Mouse (Mus musculus) liver, embryonic 12.5 days (tissue): Measurements from ENCODE around the gene Zdhhc13. TPM values are rescaled to one million over a fixed set of nuclear protein-coding genes. Genes with fewer than 3 reads are reported as not detected.

Experiments used
- ATAC-seq: fragments of 200-750 bp; cut with Nextera tagmentation; 2 replicates; pipeline ENCODE4 v1.8.0; 2017; ENCODE audit warnings: moderate number of reproducible peaks, mild to moderate bottlenecking, moderate library complexity
- H3K27ac ChIP-seq: fragments of 300-500 bp; sonication (generic); 2 replicates; pipeline ENCODE4 v1.5.1; 2016; ENCODE audit warnings: mild to moderate bottlenecking
- H3K27me3 ChIP-seq: fragments of 300-500 bp; sonication (generic); replicated peaks from 2 replicates; pipeline ENCODE4 v1.6.1; 2016; ENCODE audit warnings: mild to moderate bottlenecking, moderate library complexity
- H3K36me3 ChIP-seq: fragments of 300-500 bp; sonication (generic); 2 replicates; pipeline ENCODE4 v1.6.1; 2016; ENCODE audit warnings: mild to moderate bottlenecking, moderate library complexity
- H3K4me1 ChIP-seq: fragments of 300-500 bp; sonication (generic); 2 replicates; pipeline ENCODE4 v1.6.1; 2016
- H3K4me2 ChIP-seq: fragments of 300-500 bp; sonication (generic); 2 replicates; pipeline ENCODE4 v1.6.1; 2016; ENCODE audit warnings: mild to moderate bottlenecking, moderate library complexity
- H3K4me3 ChIP-seq: fragments of 300-500 bp; sonication (generic); 2 replicates; pipeline ENCODE4 v1.5.1; 2016; ENCODE audit warnings: mild to moderate bottlenecking, moderate library complexity
- H3K9ac ChIP-seq: fragments of 300-500 bp; sonication (generic); 2 replicates; pipeline ENCODE4 v1.6.1; 2016; ENCODE audit warnings: mild to moderate bottlenecking, moderate library complexity
- H3K9me3 ChIP-seq: fragments of 300-500 bp; sonication (generic); replicated peaks from 2 replicates; pipeline ENCODE4 v1.6.1; 2016; ENCODE audit warnings: mild to moderate bottlenecking, moderate library complexity
- WGBS: fragments of 180-500 bp; shearing (Covaris S2); methylation state at CpG from one replicate; pipeline ENCODE4 v1.1.7; 2016; ENCODE audit not compliant: insufficient replicate concordance; 5-methylcytosine and 5-hydroxymethylcytosine counted together
- polyA plus RNA-seq: library from polyadenylated mRNA; unstranded; fragments of >200 nt; fragmentation: Nextera tagmentation; extraction: Ambion mirVana; gene quantifications from 2 replicates; pipeline ENCODE4 v1.2.1, GENCODE M21; 2016

Gene Zdhhc13
- polyA plus RNA-seq, 1 experiment from 2014 or later, result 22.5 TPM

GRCm38 (mm10) chr7:48832735-48833134, 43.9 kb downstream of the Zdhhc13 start:
- Histone ChIP-seq H3K4me1 (peaks cover 20% of the 10 kb centered on the region), H3K36me3 (peaks cover 4% of the 10 kb centered on the region; the same call in 1 of the 2 replicates), H3K9me3 (no peaks in the 10 kb centered on the region), H3K9ac (no peak overlapping the region), H3K27ac (no peak overlapping the region), H3K4me3 (no peak overlapping the region), H3K27me3 (no peaks in the 10 kb centered on the region), H3K4me2 (no peak overlapping the region)
- no peak for ATAC-seq
- WGBS, result 53% methylated on average over 1 of the region's 1 CpGs

- Histone ChIP-seq H3K9me3 (no peaks in the 10 kb centered on the region), H3K4me2 (no peak overlapping the region), H3K27me3 (no peaks in the 10 kb centered on the region), H3K36me3 (no peaks in the 10 kb centered on the region), H3K4me1 (peaks cover 12% of the 10 kb centered on the region; the same call in 1 of the 2 replicates), H3K4me3 (no peak overlapping the region), H3K9ac (no peak overlapping the region), H3K27ac (no peak overlapping the region)
- ATAC-seq, result no peak
- WGBS, result 52% methylated on average over 4 of the region's 4 CpGs
Measured at GRCm38 (mm10) chr7:48834371-48834970, 45.7 kb downstream of the Zdhhc13 start.

DNA sequence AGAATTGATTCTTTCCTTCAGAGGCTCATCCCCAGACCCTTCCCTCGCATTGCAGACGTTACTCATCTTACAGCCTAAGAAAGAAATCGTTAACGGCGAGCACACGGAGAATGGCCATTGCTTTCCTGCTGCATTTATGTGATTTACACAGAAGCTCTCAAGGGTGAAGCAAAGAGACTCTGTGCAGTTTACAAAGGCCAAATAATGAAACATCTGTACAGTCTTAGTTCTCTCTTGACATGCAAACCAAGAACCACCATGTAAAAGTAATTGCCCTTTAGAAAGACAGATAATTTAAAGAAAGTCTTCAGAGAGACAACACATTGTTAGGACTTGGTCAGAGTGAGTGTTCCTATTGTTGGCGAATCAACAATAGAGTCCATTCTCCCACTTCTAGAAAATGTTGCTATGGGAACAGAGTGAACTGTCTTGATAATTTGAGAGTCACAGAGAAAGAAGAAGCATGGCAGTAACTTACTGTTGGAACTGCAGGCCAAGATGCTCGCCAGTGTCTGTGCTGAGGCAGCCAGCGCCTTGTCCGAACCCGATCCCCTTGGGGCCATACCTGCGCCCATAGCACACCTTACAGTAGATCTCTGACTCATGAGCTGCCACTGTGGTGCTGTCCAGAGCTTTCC, 46.3 kb downstream of the Zdhhc13 start:
- no peaks in the 10 kb centered on the region for H3K27me3 ChIP-seq
- H3K27ac ChIP-seq, result no peak overlapping the region
- no peak for ATAC-seq
- no peak overlapping the region for H3K4me2 ChIP-seq
- H3K9me3 ChIP-seq, result no peaks in the 10 kb centered on the region
- no peak overlapping the region for H3K4me3 ChIP-seq
- peaks cover 12% of the 10 kb centered on the region; the same call in 1 of the 2 replicates for H3K4me1 ChIP-seq
- 76% methylated on average over 12 of the region's 12 CpGs for WGBS
- H3K36me3 ChIP-seq, result no peaks in the 10 kb centered on the region
- H3K9ac ChIP-seq, result no peak overlapping the region

DNA sequence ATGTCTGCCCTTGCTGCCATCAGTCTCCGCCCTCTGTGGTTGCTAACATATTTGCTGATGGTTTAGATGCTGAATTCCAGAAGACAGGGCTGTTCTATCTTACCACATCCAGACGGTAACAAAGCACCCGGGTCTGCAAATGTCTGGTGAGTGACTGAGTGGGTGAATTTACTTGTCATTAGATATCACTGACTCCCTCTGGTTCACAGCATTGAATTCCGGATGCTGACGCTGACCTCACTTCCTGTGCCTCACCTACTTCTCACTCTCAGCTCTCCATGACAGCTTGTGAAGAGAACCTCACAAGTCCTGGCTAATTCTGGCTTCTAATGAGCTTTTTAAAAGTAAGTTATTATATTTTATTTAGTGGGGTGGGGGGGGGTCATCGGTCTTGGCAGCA, 48.1 kb downstream of the Zdhhc13 start:
- Histone ChIP-seq H3K27me3 (no peaks in the 10 kb centered on the region), H3K9me3 (no peaks in the 10 kb centered on the region), H3K4me2 (no peak overlapping the region), H3K9ac (no peak overlapping the region), H3K4me3 (no peak overlapping the region), H3K4me1 (peaks cover 5% of the 10 kb centered on the region; the same call in 1 of the 2 replicates), H3K27ac (no peak overlapping the region), H3K36me3 (no peaks in the 10 kb centered on the region)
- 41% methylated on average over 6 of the region's 6 CpGs for WGBS
- ATAC-seq, result no peak

GRCm38 (mm10) chr7:48838434-48838833, 49.6 kb downstream of the Zdhhc13 start:
- H3K9me3 ChIP-seq, result no peaks in the 10 kb centered on the region
- 49% methylated on average over 2 of the region's 2 CpGs for WGBS
- peaks cover 5% of the 10 kb centered on the region; the same call in 1 of the 2 replicates for H3K4me1 ChIP-seq
- no peak overlapping the region for H3K4me3 ChIP-seq
- H3K27ac ChIP-seq, result no peak overlapping the region
- no peaks in the 10 kb centered on the region for H3K36me3 ChIP-seq
- ATAC-seq, result no peak
- H3K4me2 ChIP-seq, result no peak overlapping the region
- H3K9ac ChIP-seq, result no peak overlapping the region
- H3K27me3 ChIP-seq, result no peaks in the 10 kb centered on the region

- no peak overlapping the region for H3K4me3 ChIP-seq
- H3K27ac ChIP-seq, result no peak overlapping the region
- no peaks in the 10 kb centered on the region for H3K36me3 ChIP-seq
- no peak overlapping the region for H3K9ac ChIP-seq
- peaks cover 5% of the 10 kb centered on the region; the same call in 1 of the 2 replicates for H3K4me1 ChIP-seq
- H3K27me3 ChIP-seq, result no peaks in the 10 kb centered on the region
- H3K9me3 ChIP-seq, result no peaks in the 10 kb centered on the region
- WGBS, result 65% methylated on average over 2 of the region's 2 CpGs
- no peak overlapping the region for H3K4me2 ChIP-seq
- no peak for ATAC-seq
Measured at GRCm38 (mm10) chr7:48840545-48840944, 51.7 kb downstream of the Zdhhc13 start.

- Histone ChIP-seq H3K27ac (no peak overlapping the region), H3K4me1 (peaks cover 5% of the 10 kb centered on the region; the same call in 1 of the 2 replicates), H3K9me3 (no peaks in the 10 kb centered on the region), H3K4me2 (no peak overlapping the region), H3K9ac (no peak overlapping the region), H3K36me3 (no peaks in the 10 kb centered on the region), H3K4me3 (no peak overlapping the region), H3K27me3 (no peaks in the 10 kb centered on the region)
- 63% methylated on average over 4 of the region's 4 CpGs for WGBS
- ATAC-seq, result no peak
Measured at GRCm38 (mm10) chr7:48841538-48841937, 52.7 kb downstream of the Zdhhc13 start.

- no peaks in the 10 kb centered on the region for H3K27me3 ChIP-seq
- ATAC-seq, result no peak
- H3K4me2 ChIP-seq, result no peak overlapping the region
- no peaks in the 10 kb centered on the region for H3K9me3 ChIP-seq
- no peaks in the 10 kb centered on the region for H3K4me1 ChIP-seq
- no peaks in the 10 kb centered on the region for H3K36me3 ChIP-seq
- no peak overlapping the region for H3K27ac ChIP-seq
- WGBS, result 58% methylated on average over 3 of the region's 3 CpGs
- H3K4me3 ChIP-seq, result no peak overlapping the region
- H3K9ac ChIP-seq, result no peak overlapping the region
Measured at GRCm38 (mm10) chr7:48842353-48842752, 53.5 kb downstream of the Zdhhc13 start.

GRCm38 (mm10) chr7:48843541-48843940, 54.7 kb downstream of the Zdhhc13 start:
- no peak overlapping the region for H3K27ac ChIP-seq
- ATAC-seq, result no peak
- H3K4me1 ChIP-seq, result no peaks in the 10 kb centered on the region
- no peaks in the 10 kb centered on the region for H3K9me3 ChIP-seq
- no peak overlapping the region for H3K9ac ChIP-seq
- H3K4me3 ChIP-seq, result no peak overlapping the region
- H3K27me3 ChIP-seq, result no peaks in the 10 kb centered on the region
- no peaks in the 10 kb centered on the region for H3K36me3 ChIP-seq
- 63% methylated on average over 5 of the region's 5 CpGs for WGBS
- no peak overlapping the region for H3K4me2 ChIP-seq

GRCm38 (mm10) chr7:48845213-48845973, 56.6 kb downstream of the Zdhhc13 start:
- ATAC-seq, result no peak
- no peaks in the 10 kb centered on the region for H3K9me3 ChIP-seq
- no peak overlapping the region for H3K9ac ChIP-seq
- no peak overlapping the region for H3K4me2 ChIP-seq
- 76% methylated on average over 12 of the region's 12 CpGs for WGBS
- H3K4me1 ChIP-seq, result no peaks in the 10 kb centered on the region
- H3K4me3 ChIP-seq, result no peak overlapping the region
- H3K27ac ChIP-seq, result no peak overlapping the region
- H3K27me3 ChIP-seq, result no peaks in the 10 kb centered on the region
- H3K36me3 ChIP-seq, result no peaks in the 10 kb centered on the region

- no peak overlapping the region for H3K4me2 ChIP-seq
- no peaks in the 10 kb centered on the region for H3K36me3 ChIP-seq
- H3K9me3 ChIP-seq, result no peaks in the 10 kb centered on the region
- no peak for ATAC-seq
- no peak overlapping the region for H3K4me3 ChIP-seq
- H3K27ac ChIP-seq, result no peak overlapping the region
- no peaks in the 10 kb centered on the region for H3K27me3 ChIP-seq
- no peaks in the 10 kb centered on the region for H3K4me1 ChIP-seq
- 58% methylated on average over 6 of the region's 6 CpGs for WGBS
- H3K9ac ChIP-seq, result no peak overlapping the region
Measured at GRCm38 (mm10) chr7:48846755-48847154, 58.0 kb downstream of the Zdhhc13 start.
